Mouse (Mus musculus) common myeloid progenitor, adult 5-6 weeks (primary cell): ENCODE results near the gene Irf2bp1. TPM values are rescaled to one million over a fixed set of nuclear protein-coding genes. Genes with fewer than 3 reads are reported as not detected.

Source experiments
- ATAC-seq: replicated peaks from 2 replicates; pipeline ENCODE4 v1.8.0; 2016; ENCODE audit warnings: low read depth, mild to moderate bottlenecking, moderate TSS enrichment, inconsistent platforms; ENCODE audit not compliant: poor library complexity, severe bottlenecking
- total RNA-seq: library from RNA; stranded (forward); fragments of 200-1000, 187-1606 nt; gene quantifications from 2 replicates; pipeline ENCODE4 v1.2.3, GENCODE M21; 2017

The Irf2bp1 gene
- total RNA-seq, result 13.1 and 14.6 TPM in 2 replicates

DNA sequence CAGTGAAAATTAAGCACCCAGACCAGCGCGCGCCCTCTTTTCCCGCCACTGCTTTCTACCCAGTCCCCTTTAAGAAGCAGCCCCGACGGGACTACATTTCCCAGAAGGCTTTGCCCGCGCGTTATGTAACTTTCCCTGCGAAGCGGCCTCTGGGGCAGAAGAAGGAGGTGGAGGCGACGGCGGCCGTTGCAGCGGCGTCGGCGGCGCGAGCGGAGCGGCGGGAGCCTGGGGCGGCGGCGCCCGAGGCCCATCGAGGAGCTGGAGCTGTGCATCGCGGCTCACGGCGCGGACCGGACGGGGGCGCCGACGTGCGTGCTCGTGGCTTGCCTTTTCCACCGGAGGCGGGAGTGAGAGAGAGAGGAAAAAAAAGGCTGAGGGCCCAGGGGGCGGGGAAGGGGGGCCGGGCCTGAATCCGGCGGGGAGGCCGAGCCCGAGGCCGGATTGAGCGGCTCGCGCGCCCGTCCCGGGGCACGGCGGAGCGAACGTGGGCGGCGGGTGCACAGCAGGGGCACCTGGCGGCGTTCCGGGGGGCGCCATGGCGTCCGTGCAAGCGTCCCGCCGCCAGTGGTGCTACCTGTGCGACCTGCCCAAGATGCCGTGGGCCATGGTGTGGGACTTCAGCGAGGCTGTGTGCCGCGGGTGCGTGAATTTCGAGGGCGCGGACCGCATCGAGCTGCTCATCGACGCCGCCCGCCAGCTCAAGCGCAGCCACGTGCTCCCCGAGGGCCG, at the start of gene Irf2bp1:
Gene Irf2bp1 (plus strand): TSS at position 143 of the 729 bp plus-strand sequence.
- peak; percentile 50 for ATAC-seq

- peak; percentile 23; the same call in 1 of the 2 replicates for ATAC-seq
Measured at GRCm38 (mm10) chr7:18957569-18958383, 46.1 kb upstream of the Irf2bp1 start.

GRCm38 (mm10) chr7:18958384-18958766, 45.5 kb upstream of the Irf2bp1 start:
- ATAC-seq, result 0 out of 2 replicates have a peak, but pooled peaks have one; percentile 16

GRCm38 (mm10) chr7:18959446-18959845, 44.4 kb upstream of the Irf2bp1 start:
- no peak for ATAC-seq

DNA sequence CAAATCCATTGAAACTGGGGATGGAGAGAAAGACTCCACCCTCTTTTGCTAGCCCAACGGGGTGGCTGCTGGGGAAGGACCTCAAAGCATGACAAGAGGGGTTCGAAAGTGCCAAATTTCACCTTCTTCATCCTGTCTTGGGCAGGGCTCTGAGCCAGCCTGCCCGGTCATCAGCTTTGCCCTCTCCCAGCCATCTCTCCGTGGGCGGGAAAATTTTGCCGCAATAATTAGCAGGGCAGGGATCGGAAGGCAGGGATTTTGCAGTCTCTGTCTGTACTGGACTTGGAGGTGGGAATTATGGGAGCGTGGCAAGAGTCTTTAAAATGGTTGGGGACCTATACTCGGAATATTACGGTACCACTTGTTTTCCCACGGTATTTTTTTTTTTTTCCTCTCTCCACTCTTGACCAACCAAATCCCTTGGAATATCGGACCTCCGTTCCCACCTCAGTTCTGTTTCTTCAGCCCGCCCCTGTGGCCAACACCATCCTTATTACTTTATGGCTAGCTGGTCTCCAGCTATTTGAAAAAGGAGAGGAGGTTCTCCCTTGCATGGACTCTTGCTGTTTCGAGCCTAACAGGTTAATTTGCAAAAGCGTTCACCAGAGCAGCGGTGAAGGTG, 41.6 kb upstream of the Irf2bp1 start:
- no peak for ATAC-seq

DNA sequence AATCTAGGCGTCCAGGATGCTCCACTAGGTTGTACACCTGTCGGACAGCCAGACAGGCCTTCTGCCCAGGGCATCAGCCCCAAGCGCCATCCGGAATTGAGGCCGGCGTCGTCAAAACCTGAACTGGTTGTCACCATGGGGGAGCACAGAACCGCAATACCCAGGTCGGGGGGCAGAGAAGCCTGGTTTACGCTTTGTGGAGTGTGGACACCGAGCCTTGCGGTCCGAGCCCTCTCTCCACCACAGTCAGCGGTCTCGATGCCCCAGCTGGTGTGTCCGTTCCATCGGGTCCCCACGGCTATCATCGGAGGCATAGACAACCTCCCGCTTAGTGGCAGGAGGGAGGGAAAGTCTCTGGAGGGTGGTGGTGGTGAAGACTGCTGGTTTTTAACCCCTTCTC, 41.0 kb upstream of the Irf2bp1 start:
- no peak for ATAC-seq

DNA sequence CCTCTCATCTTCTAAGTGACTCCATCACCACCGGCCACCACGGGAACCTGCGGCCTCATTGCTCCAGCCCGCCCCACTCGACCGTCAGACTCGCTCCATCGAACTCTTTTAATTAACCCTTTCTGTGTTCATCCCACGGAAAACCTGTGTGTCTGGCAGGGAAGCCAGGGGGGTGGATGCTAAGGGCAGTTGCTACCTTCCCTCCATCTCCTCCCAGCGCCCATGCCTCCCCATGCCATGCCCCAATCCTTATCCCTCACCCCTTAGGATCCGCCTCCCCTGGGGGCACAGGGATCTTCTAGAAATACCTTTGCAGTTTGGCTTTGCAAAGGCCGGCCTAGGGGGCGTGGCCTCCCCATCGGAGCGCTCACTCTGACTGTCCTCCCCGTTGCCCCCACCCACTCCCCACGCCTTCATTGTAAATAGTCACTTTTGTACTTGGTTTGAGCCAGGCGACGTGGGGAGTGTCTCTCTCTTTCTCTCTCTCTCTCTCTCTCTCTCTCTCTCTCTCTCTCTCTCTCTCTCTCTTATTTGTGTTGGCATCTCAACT, 40.5 kb upstream of the Irf2bp1 start:
- ATAC-seq, result no peak

DNA sequence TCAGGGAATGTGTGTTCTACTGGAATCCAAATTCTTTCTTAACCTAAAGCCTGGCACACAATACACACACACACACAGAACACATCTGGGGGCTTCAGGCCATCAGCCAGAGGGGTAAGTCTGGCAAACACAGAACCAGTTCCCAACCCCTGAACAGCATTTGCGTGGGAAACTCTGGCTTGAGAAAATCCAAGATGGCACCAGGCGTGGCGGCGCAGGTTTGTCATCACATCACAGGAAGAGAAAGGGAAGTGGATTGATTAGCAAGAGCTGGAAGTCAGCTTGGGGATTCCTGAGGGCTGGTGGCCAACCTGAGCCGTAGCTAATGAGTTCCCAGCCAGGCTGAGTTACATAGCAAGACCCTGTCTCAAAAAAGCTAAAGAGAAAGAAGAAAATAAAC, 38.5 kb upstream of the Irf2bp1 start:
- no peak for ATAC-seq

DNA sequence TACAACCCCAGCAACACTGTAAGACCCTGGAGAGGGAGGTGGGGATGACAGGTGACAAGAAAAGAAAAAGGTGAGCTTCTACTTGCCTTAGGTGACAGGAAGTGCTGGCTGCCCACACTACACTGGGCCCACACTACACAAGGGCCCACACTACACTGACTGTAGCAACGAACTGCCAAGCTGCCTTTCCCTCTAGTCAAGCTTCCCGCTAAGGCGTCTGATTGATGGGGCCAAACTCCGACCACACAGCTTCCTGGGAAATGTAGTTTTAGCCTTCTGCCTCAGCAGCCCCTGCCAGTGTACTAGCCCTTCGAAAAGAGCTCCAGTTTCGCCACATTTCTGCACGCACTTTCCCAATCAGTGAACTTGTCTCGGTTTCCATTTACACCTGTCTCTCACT, 36.2 kb upstream of the Irf2bp1 start:
- 0 out of 2 replicates have a peak, but pooled peaks have one; percentile 26 for ATAC-seq

DNA sequence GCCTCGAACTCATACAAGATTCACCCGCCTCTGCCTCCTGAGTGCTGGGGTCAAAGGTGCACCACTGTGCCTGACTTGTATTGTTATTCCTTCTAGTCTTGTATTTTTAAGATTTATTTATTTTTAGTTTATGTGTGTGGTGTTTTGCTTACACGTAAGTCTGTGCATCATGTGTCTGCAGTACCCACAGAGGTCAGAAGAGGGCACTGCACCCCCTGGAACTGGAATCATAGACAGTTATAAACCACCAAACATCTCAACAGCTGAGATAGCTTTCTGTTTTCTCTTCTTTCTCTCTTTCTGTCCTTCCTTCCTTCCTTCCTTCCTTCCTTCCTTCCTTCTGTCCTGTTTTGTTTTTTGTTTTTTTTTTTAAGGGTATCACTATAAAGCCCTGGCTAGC, 32.9 kb upstream of the Irf2bp1 start:
- ATAC-seq, result no peak

- ATAC-seq, result no peak
Measured at GRCm38 (mm10) chr7:18978381-18978780, 25.5 kb upstream of the Irf2bp1 start.

GRCm38 (mm10) chr7:18986503-18986902, 17.3 kb upstream of the Irf2bp1 start:
- no peak for ATAC-seq

DNA sequence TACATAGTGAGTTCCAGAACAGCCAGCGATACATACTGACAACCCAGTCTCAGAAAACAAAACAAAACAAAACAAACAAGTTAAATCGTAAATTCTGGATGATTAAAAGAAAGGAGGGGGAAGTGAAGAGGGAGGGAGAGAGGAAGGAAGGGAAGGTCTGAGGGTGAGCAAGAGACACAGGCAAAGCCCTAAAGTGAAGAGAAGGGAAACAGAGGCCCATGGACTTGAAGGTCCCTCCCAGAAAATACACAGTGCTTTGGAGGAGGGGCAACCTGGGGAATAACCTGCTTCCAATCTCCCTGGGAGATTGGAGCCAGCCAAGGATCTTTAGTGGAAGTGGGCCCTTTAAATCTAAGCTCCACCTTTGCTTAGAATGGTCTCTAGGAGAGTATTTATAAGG, 16.7 kb upstream of the Irf2bp1 start, which contains the start of gene Nanos2:
Gene Nanos2 (plus strand): TSS at position 301 of the 400 bp plus-strand sequence.
- no peak for ATAC-seq

GRCm38 (mm10) chr7:18987747-18988146, 16.1 kb upstream of the Irf2bp1 start:
- ATAC-seq, result no peak

GRCm38 (mm10) chr7:18988780-18989179, 15.1 kb upstream of the Irf2bp1 start:
- no peak for ATAC-seq

- no peak for ATAC-seq
Measured at GRCm38 (mm10) chr7:18989995-18990394, 13.8 kb upstream of the Irf2bp1 start.

DNA sequence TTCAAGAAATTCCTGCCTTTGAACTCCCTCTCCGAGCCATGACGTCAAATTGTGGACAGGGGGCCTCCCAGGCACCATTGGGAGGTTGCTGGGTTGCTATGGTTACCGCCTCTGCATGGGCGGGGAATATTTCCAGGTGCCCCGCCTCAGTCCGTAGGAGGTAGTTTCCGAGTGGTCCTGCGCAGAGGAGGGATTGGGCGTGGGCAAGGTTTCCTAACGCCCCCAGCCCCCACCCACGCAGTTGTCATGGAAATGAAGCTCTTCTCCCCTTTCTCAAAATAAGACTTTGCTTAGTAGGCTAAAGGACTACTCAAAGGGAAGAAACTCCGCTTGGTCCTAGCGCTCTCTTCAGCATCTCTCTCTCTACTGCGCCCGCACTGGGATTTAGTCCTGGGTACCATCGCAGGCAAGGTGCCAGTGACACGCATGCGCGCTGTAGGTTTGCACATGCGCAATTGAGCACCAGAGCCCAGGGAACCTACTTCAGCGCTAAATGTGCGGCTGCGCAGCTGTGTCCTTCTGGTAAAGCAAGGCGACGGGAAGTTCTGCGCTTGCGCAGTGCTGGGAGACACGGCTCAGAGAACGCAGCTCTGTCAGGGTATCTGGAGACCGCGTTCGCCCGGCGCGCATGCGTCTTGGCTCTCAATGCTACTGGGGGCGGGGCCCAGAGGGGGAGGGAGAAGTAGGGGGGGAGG, 13.1 kb upstream of the Irf2bp1 start, which contains the start of gene Mypop:
Gene Mypop (plus strand): TSS at position 645 of the 695 bp plus-strand sequence.
- peak; percentile 92 for ATAC-seq

GRCm38 (mm10) chr7:18991660-18992293, 12.1 kb upstream of the Irf2bp1 start:
- no peak for ATAC-seq

- ATAC-seq, result no peak
Measured at GRCm38 (mm10) chr7:18992294-18992675, 11.6 kb upstream of the Irf2bp1 start.
